Mouse (Mus musculus) subcutaneous adipose tissue, adult 2 months (tissue): ENCODE measurements around the gene Olfr1418. TPM values are rescaled to one million over a fixed set of nuclear protein-coding genes. Genes with fewer than 3 reads are reported as not detected.

Source experiments
- polyA plus RNA-seq: library from polyadenylated mRNA; depleted of rRNA; stranded (reverse); fragments of >200 nt; gene quantifications from 2 replicates; pipeline ENCODE4 v1.2.3, GENCODE M21; 2012; ENCODE audit warnings: low replicate concordance; rRNA removed

Gene Olfr1418
- polyA plus RNA-seq: not detected in 2 replicates

GRCm38 (mm10) chr19:11860966-11861365 is at the start of gene Olfr1418:
Olfr1418 (minus strand) TSS chr19:11861066.

DNA sequence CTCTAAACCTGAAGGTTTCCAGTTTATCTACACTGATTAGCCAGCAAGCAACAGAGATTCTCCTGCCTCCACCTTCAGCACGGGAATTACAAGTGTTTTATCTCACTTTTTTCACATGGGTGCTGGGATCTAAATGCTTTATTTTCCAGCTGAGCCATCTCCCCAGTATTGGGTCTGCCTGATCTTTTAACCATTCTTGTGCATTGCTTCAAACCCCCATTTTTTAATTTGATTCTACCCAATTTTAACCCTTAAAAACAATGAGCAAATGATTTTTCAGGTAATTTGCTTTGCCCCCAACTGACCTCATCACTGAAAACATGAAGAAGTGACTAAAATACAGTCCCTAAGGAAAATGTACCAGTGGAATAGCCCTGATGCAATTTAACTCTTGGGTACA is 25.4 kb upstream of the Olfr1418 start, which contains the start of gene Olfr1420:
Olfr1420 (plus strand) TSS at position 301 of the 400 bp plus-strand sequence.

DNA sequence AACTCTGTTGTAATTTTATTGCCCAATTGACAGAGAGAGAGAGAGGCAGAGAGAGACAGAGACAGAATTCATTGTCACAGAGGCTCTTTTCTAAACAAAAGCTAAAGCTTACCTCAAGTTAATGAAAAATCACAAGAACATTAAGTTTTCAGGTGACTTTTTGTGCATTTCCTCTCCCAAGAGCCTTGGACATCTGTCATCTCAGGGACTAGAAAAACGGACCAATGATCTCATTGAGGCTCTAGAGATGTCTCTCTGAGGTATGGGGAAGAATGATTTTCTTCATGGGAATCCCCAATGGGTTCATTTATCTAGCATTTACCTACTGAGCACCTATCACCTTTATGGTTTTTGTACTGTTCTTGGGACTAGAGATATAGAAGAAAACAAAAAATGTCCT is 14.1 kb upstream of the Olfr1418 start, which contains the start of gene Olfr1419:
Olfr1419 (minus strand) TSS at position 101 of the 400 bp plus-strand sequence.

DNA sequence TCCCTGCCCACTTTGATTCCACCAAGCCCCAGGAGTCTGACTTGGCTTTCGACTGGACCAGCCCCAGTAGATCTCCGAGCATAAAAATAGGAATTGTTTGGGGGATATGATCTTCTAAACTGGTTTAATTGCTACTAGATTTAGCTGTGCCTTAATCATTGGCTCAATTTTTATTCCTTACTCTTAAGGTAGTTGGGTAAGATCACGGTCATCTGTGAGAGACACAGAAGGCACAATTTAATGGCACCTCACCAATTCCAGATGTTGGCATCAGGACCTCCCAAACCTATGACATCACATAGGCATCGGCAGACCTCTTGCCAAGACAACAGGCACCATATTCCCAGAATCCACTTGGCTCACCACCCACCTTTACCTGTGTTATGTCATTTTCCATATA is 21.7 kb downstream of the Olfr1418 start, which contains the start of gene Olfr1417:
Olfr1417 (minus strand) TSS at position 101 of the 400 bp plus-strand sequence.

GRCm38 (mm10) chr19:11819143-11819700 is 41.6 kb downstream of the Olfr1418 start, which contains the start of gene Stx3:
Stx3 (minus strand) TSS chr19:11819403.

Other genes starting within 250 kb of the Olfr1418 start
- gene Ms4a2, start 237.3 kb downstream of the Olfr1418 start, polyA plus RNA-seq: not detected in 2 replicates
- gene Ms4a3, start 220.2 kb downstream of the Olfr1418 start, polyA plus RNA-seq: not detected in 2 replicates
- not detected in 2 replicates for gene Oosp2, start 200.5 kb downstream of the Olfr1418 start, polyA plus RNA-seq
- not detected in 2 replicates for gene Oosp1, start 169.9 kb downstream of the Olfr1418 start, polyA plus RNA-seq
- not detected in 2 replicates for gene Oosp3, start 164.0 kb downstream of the Olfr1418 start, polyA plus RNA-seq
- gene Gif, start 113.5 kb downstream of the Olfr1418 start, polyA plus RNA-seq: not detected in 2 replicates
- 18.3 and 19.2 TPM in 2 replicates for gene Mrpl16, start 90.7 kb downstream of the Olfr1418 start, polyA plus RNA-seq
- 6.3 and 11.1 TPM in 2 replicates for gene Stx3, start 41.7 kb downstream of the Olfr1418 start, polyA plus RNA-seq
- gene Olfr1417, start 21.8 kb downstream of the Olfr1418 start, polyA plus RNA-seq: not detected in 2 replicates
- gene Olfr1419, start 14.0 kb upstream of the Olfr1418 start, polyA plus RNA-seq: not detected in 2 replicates
- not detected in 2 replicates for gene Olfr1420, start 25.5 kb upstream of the Olfr1418 start, polyA plus RNA-seq
- gene Patl1, start 51.3 kb upstream of the Olfr1418 start, polyA plus RNA-seq: 17.1 and 19.7 TPM in 2 replicates
- 18.9 and 28.7 TPM in 2 replicates for gene Osbp, start 104.9 kb upstream of the Olfr1418 start, polyA plus RNA-seq
- not detected in 2 replicates for gene Olfr1423, start 180.3 kb upstream of the Olfr1418 start, polyA plus RNA-seq
- gene Olfr1424, start 201.6 kb upstream of the Olfr1418 start, polyA plus RNA-seq: not detected in 2 replicates
- gene Olfr1425, start 216.7 kb upstream of the Olfr1418 start, polyA plus RNA-seq: not detected in 2 replicates
- gene Olfr1426, start 230.9 kb upstream of the Olfr1418 start, polyA plus RNA-seq: not detected in 2 replicates
- gene Olfr1427, start 242.3 kb upstream of the Olfr1418 start, polyA plus RNA-seq: not detected in 2 replicates